Mouse (Mus musculus): ENCODE data around the gene Clk3.

DNA sequence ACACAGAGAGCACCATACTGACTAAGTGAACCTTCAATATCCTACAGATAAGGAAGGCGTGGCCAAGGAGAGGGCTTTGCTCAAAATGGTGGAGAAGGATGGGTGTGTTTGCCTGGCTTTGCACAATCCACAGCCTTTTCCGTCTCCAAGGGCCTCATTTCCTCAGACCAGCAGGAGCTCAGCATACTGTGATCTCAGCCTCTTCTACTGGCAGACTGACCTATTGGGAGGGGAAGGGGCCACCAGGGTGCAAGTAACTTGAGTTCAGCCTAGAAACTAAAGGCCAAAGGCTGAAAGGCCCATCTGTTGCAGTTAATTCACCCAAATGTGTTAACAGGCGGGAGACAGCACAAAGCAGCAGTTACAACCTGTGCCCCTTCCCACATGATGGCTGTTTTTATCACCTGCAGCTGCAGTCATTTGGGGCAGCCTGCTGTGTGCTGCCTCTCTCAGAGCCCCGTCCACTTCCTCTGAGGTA, 41.6 kb upstream of the Clk3 start:
- no peak for TF ChIP-seq CTCF (IDR thresholded peaks at IDR 0.05; ENCODE audit: low read depth)
- no peak for TF ChIP-seq EP300 (IDR thresholded peaks at IDR 0.05; ENCODE audit: low read depth)
